In genomic region chr19:10188281-10188811, GRCm38 (mm10) we compare ENCODE assay signal across 8 mouse cellular contexts. TPM values are rescaled to one million over a fixed set of nuclear protein-coding genes. Genes with fewer than 3 reads are reported as not detected.
DNase-seq lines count a peak whose midpoint lies in the region; ATAC-seq lines count a peak whose summit lies in the region.

No protein-coding gene starts in this region.

- no peak overlapping the region for H3K4me2 ChIP-seq in kidney, embryonic 14.5 days (replicated peaks; ENCODE audit: low read depth, low read length)

- H3K27me3 ChIP-seq in kidney, embryonic 14.5 days (ENCODE audit: control insufficient read depth, insufficient read depth, low read length), result no peaks in the 10 kb centered on the region

- H3K4me3 ChIP-seq in kidney, embryonic 14.5 days (ENCODE audit: low read length), result no peak overlapping the region

- WGBS in kidney, embryonic 14.5 days, result 87% methylated on average over 10 of the region's 10 CpGs

- intact Hi-C loops in gastrocnemius, postnatal 36 days (cut with DNase I), result no loop called here

- ATAC-seq in kidney, embryonic 14.5 days (ENCODE audit: low FRiP score, low TSS enrichment), result no peak
- no peak for ATAC-seq in activated CD4-positive, CD25-positive, alpha-beta regulatory T cell, adult 4 months

- no peak overlapping the region for H3K9ac ChIP-seq in kidney, embryonic 14.5 days (ENCODE audit: low read depth, low read length)

- no peak overlapping the region for H3K27ac ChIP-seq in kidney, embryonic 14.5 days (ENCODE audit: low read depth, low read length)

- peak; percentile 95 for DNase-seq in kidney, adult 11 months
- peak; percentile 87 for DNase-seq in cerebellum, adult 9-10 months
- DNase-seq in gastrocnemius, postnatal 36 days, result peak; percentile 31 to 42
- peak; percentile 47 to 83 for DNase-seq in left cerebral cortex, adult 8-10 months (ENCODE audit: low spot score in 2 of 2)
- peak; percentile 52 for DNase-seq in skeletal muscle tissue, adult 2 months (ENCODE audit: low read depth, low spot score)
- no peak for DNase-seq in thymus, postnatal 4 days

- H3K9me3 ChIP-seq in kidney, embryonic 14.5 days (ENCODE audit: control insufficient read depth, low read length), result no peaks in the 10 kb centered on the region

- peaks cover 8% of the 10 kb centered on the region for H3K4me1 ChIP-seq in kidney, embryonic 14.5 days (ENCODE audit: control insufficient read depth, insufficient read depth, low read length)

- H3K36me3 ChIP-seq in kidney, embryonic 14.5 days (ENCODE audit: control insufficient read depth, insufficient read depth, low read length), result peaks cover 78% of the 10 kb centered on the region

RNA-seq across cellular contexts. Expression of gene Fads1, which starts 5.7 kb away (rescaled TPM):
- 51.3 and 94.3 TPM in 2 replicates for polyA plus RNA-seq in kidney, embryonic 14.5 days (2014; fragmentation: Nextera tagmentation; extraction: Ambion mirVana)
- total RNA-seq in gastrocnemius, postnatal 36 days (2021), result 1 to 10 TPM; 5.3 to 6.3 TPM
- total RNA-seq in left cerebral cortex, adult 8-10 months (2022), result 100 to 1,000 TPM; 194 to 215 (median 198) TPM
- polyA plus RNA-seq in activated CD4-positive, CD25-positive, alpha-beta regulatory T cell, adult 4 months (2017; shearing (Covaris generic)), result 1 to 10 TPM; 6.7 to 7.2 TPM

RNA-seq across cellular contexts. Expression of gene Tmem258, which starts 15.5 kb away (rescaled TPM):
- 467 and 649 TPM in 2 replicates for polyA plus RNA-seq in kidney, embryonic 14.5 days (2014; fragmentation: Nextera tagmentation; extraction: Ambion mirVana)
- total RNA-seq in gastrocnemius, postnatal 36 days (2021), result 10 to 100 TPM; 75.5 to 81.9 TPM
- total RNA-seq in left cerebral cortex, adult 8-10 months (2022), result 10 to 100 TPM; 70.4 to 87.1 (median 72.2) TPM
- polyA plus RNA-seq in activated CD4-positive, CD25-positive, alpha-beta regulatory T cell, adult 4 months (2017; shearing (Covaris generic)), result 100 to 1,000 TPM; 356 to 371 TPM

RNA-seq across cellular contexts. Expression of gene Fen1, which starts 15.6 kb away (rescaled TPM):
- polyA plus RNA-seq in kidney, embryonic 14.5 days (2014; fragmentation: Nextera tagmentation; extraction: Ambion mirVana), result 92.9 and 99.2 TPM in 2 replicates
- total RNA-seq in gastrocnemius, postnatal 36 days (2021), result 1 to 10 TPM; 3.1 to 3.9 TPM
- total RNA-seq in left cerebral cortex, adult 8-10 months (2022), result 10 to 100 TPM; 11.7 to 14.4 (median 13.0) TPM
- 10 to 100 TPM; 51.7 to 76.7 TPM for polyA plus RNA-seq in activated CD4-positive, CD25-positive, alpha-beta regulatory T cell, adult 4 months (2017; shearing (Covaris generic))

RNA-seq across cellular contexts. Expression of gene Myrf, which starts 52.2 kb away (rescaled TPM):
- 3.9 and 6.4 TPM in 2 replicates for polyA plus RNA-seq in kidney, embryonic 14.5 days (2014; fragmentation: Nextera tagmentation; extraction: Ambion mirVana)
- under 1 TPM in 1 of 2 experiments, not detected in 1; 0.08 TPM for total RNA-seq in gastrocnemius, postnatal 36 days (2021)
- total RNA-seq in left cerebral cortex, adult 8-10 months (2022), result 10 to 100 TPM; 28.7 to 33.3 (median 29.0) TPM
- polyA plus RNA-seq in activated CD4-positive, CD25-positive, alpha-beta regulatory T cell, adult 4 months (2017; shearing (Covaris generic)), result under 1 TPM in 1 of 2 experiments, not detected in 1; 0.09 TPM

Comparison
In these comparisons a context has a peak if more than half of its experiments do, and no peak if none do; other contexts are left out.
1. RNA of gene Fads1, which starts 5.7 kb away (total RNA-seq): 194 to 215 TPM in left cerebral cortex, adult 8-10 months; 5.3 to 6.3 TPM in gastrocnemius, postnatal 36 days; every median in the first group is over 10 times any median in the second.